Mouse (Mus musculus) midbrain, postnatal 0 days (tissue): ENCODE results near the gene Lhx4. TPM values are rescaled to one million over a fixed set of nuclear protein-coding genes. Genes with fewer than 3 reads are reported as not detected.

Experiments
- ATAC-seq: fragments of 200-750 bp; cut with Nextera tagmentation; 2 replicates; pipeline ENCODE4 v1.8.0; 2017; ENCODE audit warnings: moderate number of reproducible peaks, mild to moderate bottlenecking, moderate TSS enrichment, moderate library complexity; ENCODE audit not compliant: low FRiP score
- DNase-seq: peaks from one replicate; pipeline ENCODE4 v3.0.0-alpha.2; 2015; ENCODE audit warnings: low spot score
- H3K27ac ChIP-seq: fragments of 300-500 bp; sonication (generic); 2 replicates; pipeline ENCODE4 v1.5.1; 2014; ENCODE audit warnings: low read depth, mild to moderate bottlenecking, low read length, mixed read lengths
- H3K27me3 ChIP-seq: fragments of 300-500 bp; sonication (generic); 2 replicates; pipeline ENCODE4 v1.6.1; 2014; ENCODE audit warnings: low read length, control low read depth, mixed read lengths; ENCODE audit not compliant: insufficient read depth
- H3K36me3 ChIP-seq: fragments of 300-500 bp; sonication (generic); 2 replicates; pipeline ENCODE4 v1.6.1; 2014; ENCODE audit warnings: low read length, control low read depth, mixed read lengths; ENCODE audit not compliant: insufficient read depth
- H3K4me1 ChIP-seq: fragments of 300-500 bp; sonication (generic); 2 replicates; pipeline ENCODE4 v1.6.1; 2014; ENCODE audit warnings: mild to moderate bottlenecking, control low read depth, antibody characterized with exemption, low read length, mixed read lengths; ENCODE audit not compliant: insufficient read depth
- H3K4me2 ChIP-seq: fragments of 300-500 bp; sonication (generic); 2 replicates; pipeline ENCODE4 v1.6.1; 2014; ENCODE audit warnings: low read depth, mild to moderate bottlenecking, low read length, mixed read lengths; ENCODE audit not compliant: poor library complexity, severe bottlenecking
- H3K4me3 ChIP-seq: fragments of 300-500 bp; sonication (generic); 2 replicates; pipeline ENCODE4 v1.5.1; 2014; ENCODE audit warnings: low read depth, mild to moderate bottlenecking, low read length, moderate library complexity
- H3K9ac ChIP-seq: fragments of 300-500 bp; sonication (generic); replicated peaks from 2 replicates; pipeline ENCODE4 v1.6.1; 2014; ENCODE audit warnings: mild to moderate bottlenecking, low read length, moderate library complexity, mixed read lengths; ENCODE audit not compliant: poor library complexity, severe bottlenecking
- H3K9me3 ChIP-seq: fragments of 300-500 bp; sonication (generic); 2 replicates; pipeline ENCODE4 v1.6.1; 2016; ENCODE audit warnings: low read length, control low read depth
- CTCF ChIP-seq: IDR thresholded peaks from 2 replicates; pipeline ENCODE4 v1.5.1; 2016; ENCODE audit warnings: antibody characterized with exemption, mild to moderate bottlenecking
- WGBS: fragments of 180-500 bp; shearing (Covaris S2); extraction: QIAGEN DNeasy Blood & Tissue Kit; methylation state at CpG from one replicate; pipeline ENCODE4 v1.1.7; 2014; 5-methylcytosine and 5-hydroxymethylcytosine counted together
- polyA plus RNA-seq: library from polyadenylated mRNA; unstranded; fragments of >200 nt; fragmentation: Nextera tagmentation; extraction: Ambion mirVana; gene quantifications from 2 replicates; pipeline ENCODE4 v1.2.1, GENCODE M21; 2015
- total RNA-seq: library from RNA; depleted of rRNA; stranded (reverse); fragments of >200 nt; gene quantifications from 2 replicates; pipeline ENCODE4 v1.2.3, GENCODE M21; 2014

The Lhx4 gene
- total and polyA plus RNA-seq, 2 experiments from 2014 or later = 0.99 to 2.7 TPM

DNA sequence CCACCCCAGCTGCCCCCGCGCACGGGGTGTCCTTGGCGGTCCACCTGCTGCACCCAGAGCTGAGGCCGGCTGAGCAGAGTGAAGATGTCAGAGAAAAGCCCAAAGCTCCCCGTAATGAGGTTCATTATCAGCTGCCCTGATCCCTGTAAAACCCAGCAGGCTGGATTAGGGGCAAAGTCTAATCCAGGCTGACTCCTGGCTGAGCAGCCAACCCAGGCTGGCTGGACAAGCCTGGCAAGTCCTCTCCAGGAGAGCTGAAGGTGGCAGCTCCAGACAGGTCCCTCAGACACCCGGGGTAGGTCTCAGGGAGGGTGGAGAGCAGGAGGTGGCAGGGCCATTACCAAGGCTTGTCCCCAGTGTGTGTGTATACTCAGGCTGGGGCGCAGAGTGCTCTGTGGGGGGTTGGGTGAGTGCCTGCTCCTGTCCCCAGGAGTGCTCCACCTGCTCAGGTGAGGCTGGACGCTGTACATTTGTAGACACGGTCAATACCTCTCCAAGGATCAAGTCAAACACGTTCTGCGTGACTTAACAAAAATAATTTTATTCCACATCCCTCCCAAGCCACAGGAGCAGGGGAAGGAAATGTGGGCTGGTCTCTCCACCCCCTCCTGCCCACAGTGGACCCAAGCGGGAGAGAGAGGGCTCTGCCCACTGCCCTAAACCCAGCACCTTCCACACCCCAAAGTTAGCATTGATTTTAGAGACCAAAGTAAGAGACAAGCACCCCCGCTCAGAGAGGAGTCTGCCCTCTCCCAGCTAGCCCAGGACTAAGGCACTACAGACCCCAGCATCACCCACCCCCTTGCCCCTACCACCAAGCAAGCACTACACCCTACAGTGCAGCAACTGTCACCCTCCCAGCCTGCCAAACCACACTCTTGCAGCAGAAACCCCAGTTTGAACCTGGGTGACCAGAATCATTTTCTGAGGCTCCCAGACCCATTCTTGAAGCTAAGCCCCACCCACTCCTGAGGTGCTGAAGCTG is 26.4 kb upstream of the Lhx4 start:
- DNase-seq = no peak
- H3K9me3 ChIP-seq = peaks cover 5% of the 10 kb centered on the region; the same call in 1 of the 2 replicates
- peak overlapping the region; percentile 39; the same call in 1 of the 2 replicates for H3K9ac ChIP-seq
- no peak for ATAC-seq
- H3K27ac ChIP-seq = no peak overlapping the region
- H3K4me3 ChIP-seq = no peak overlapping the region
- no peak for TF ChIP-seq CTCF
- H3K36me3 ChIP-seq = peaks cover 35% of the 10 kb centered on the region
- WGBS = 51% methylated on average over 14 of the region's 14 CpGs
- H3K27me3 ChIP-seq = 0 out of 2 replicates have a peak, but pooled peaks cover 4% of the 10 kb centered on the region
- H3K4me1 ChIP-seq = no peaks in the 10 kb centered on the region
- no peak overlapping the region for H3K4me2 ChIP-seq

DNA sequence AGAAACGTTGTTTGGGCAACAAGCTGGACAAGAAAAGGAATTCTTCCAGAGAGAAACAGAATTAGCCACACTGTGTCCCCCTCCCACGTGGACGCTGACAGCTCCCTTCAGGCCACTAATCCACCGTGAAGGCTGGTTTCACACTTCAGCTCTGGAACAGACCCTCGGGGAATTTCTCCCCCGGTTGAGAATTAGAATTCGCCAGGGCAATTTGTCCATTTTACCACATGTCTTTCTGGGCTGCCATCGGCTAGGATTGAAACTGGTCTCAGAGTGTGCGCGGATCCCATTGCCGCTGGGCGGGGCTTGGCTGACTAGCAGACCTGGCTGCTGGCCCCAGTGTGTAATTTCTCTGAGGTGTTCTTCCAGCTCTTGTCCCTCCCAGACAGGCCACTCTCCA is 7.7 kb upstream of the Lhx4 start:
- Histone ChIP-seq H3K36me3 (no peaks in the 10 kb centered on the region), H3K27me3 (peaks cover 42% of the 10 kb centered on the region), H3K9me3 (no peaks in the 10 kb centered on the region), H3K4me2 (no peak overlapping the region), H3K9ac (no peak overlapping the region), H3K4me3 (no peak overlapping the region), H3K4me1 (no peaks in the 10 kb centered on the region), H3K27ac (no peak overlapping the region)
- no peak for TF ChIP-seq CTCF
- WGBS = 19% methylated on average over 12 of the region's 12 CpGs
- DNase-seq (peak; percentile 90), ATAC-seq (peak; percentile 47)

DNA sequence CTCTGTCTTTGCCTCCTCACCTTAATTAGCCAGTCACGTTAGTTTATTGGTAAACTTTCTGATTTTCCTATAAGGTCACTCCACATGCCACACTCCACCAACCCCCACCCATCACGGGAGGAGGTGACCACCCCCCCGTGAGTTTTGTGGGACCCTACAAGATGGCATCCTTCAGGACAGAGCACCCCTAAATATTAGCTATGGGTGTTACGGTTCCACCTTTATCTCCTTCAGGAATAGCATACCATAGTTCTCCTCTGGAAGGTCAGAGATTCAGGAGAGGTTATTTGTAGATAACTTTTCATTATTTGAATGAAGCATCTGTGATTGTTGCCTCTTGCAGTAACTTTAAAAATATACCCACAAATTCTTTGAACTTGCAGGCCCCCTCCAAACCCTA is 7.2 kb upstream of the Lhx4 start:
- no peak overlapping the region for H3K27ac ChIP-seq
- TF ChIP-seq CTCF = no peak
- no peak for ATAC-seq
- no peaks in the 10 kb centered on the region for H3K36me3 ChIP-seq
- no peaks in the 10 kb centered on the region for H3K9me3 ChIP-seq
- H3K9ac ChIP-seq = no peak overlapping the region
- WGBS = 34% methylated on average over 4 of the region's 4 CpGs
- no peak overlapping the region for H3K4me3 ChIP-seq
- no peaks in the 10 kb centered on the region for H3K4me1 ChIP-seq
- H3K4me2 ChIP-seq = no peak overlapping the region
- H3K27me3 ChIP-seq = peaks cover 46% of the 10 kb centered on the region
- no peak for DNase-seq

DNA sequence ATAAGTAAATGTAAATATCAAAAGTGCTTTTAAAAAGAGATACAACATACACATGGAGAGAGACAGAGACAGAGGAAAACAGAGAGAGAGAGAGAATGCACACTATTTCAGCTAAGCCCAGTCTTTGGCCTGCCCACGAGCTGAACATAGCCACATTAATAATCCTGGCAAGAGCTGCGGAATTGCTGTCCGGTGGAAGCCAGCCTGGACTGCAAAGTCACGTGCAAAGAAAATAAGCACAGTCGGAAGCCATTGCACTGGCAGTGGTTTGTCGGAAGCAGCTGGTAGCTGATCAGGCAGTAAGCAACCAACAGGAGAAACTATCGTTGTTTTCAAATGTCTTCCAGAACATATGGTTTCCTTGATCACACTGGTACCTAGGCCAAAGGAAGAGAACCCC is 6.1 kb upstream of the Lhx4 start:
- Histone ChIP-seq H3K4me2 (no peak overlapping the region), H3K27me3 (peaks cover 50% of the 10 kb centered on the region), H3K4me1 (no peaks in the 10 kb centered on the region), H3K9ac (no peak overlapping the region), H3K4me3 (no peak overlapping the region), H3K9me3 (no peaks in the 10 kb centered on the region), H3K27ac (no peak overlapping the region), H3K36me3 (no peaks in the 10 kb centered on the region)
- no peak for TF ChIP-seq CTCF
- ATAC-seq (no peak), DNase-seq (peak; percentile 61)
- 58% methylated on average over 7 of the region's 7 CpGs for WGBS

DNA sequence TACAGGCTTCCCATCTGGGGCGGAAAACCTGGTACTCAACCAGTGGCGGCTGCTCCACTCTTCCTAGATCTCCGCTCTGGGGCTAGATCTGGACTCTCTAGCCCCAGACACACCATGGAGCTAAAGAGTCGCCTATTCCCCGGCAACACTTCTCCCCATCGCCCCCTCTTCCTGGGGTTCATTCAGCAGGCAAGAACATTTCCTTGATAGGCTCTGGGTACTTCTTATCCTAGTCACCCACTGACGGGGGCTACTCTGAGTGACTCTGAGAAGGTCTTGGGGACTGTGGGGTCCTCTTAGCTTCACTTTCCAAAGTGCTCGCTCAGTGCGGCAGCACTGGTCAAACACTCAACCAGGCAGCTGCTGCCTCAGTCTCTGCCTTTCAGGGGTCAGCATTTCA is 1.9 kb upstream of the Lhx4 start:
- Histone ChIP-seq H3K9ac (no peak overlapping the region), H3K9me3 (no peaks in the 10 kb centered on the region), H3K4me2 (no peak overlapping the region), H3K4me3 (no peak overlapping the region), H3K27me3 (peaks cover 62% of the 10 kb centered on the region), H3K27ac (no peak overlapping the region), H3K36me3 (no peaks in the 10 kb centered on the region), H3K4me1 (no peaks in the 10 kb centered on the region)
- TF ChIP-seq CTCF = no peak
- ATAC-seq (no peak), DNase-seq (no peak)
- 70% methylated on average over 9 of the region's 9 CpGs for WGBS

DNA sequence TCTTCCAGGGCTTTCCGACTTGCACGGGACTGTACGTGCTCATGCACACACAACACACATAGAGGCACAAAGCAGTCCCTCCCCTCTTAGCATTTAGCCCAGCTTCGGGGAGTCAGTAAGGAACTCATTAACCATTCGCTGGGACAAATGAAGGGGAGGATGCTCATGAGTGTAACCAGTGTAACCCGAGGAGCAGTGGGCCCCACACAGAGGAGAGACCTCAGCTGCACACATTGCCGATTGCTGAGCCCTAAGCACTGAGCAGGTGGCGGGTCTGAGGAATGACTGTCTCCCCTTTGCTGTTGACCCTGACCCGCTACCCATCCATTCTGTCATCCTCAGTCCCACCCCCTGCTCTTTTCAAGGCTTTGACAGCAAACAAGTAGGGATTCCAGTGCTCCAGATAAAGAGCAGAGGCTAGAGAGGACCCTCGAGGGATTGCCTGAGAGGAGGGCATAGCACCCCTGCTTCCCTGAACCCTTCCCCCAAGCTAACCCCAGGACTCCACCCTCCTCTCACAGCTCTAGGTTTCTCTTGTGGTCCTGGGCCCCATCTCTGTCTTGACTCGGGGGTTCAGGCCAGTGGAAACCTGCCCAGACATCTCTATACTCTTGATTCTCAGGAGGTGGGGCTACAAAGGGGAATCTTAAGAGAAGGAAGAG is 836 bp downstream of the Lhx4 start:
- Histone ChIP-seq H3K27me3 (peaks cover 89% of the 10 kb centered on the region), H3K4me3 (no peak overlapping the region), H3K36me3 (no peaks in the 10 kb centered on the region), H3K9ac (no peak overlapping the region), H3K4me2 (no peak overlapping the region), H3K9me3 (no peaks in the 10 kb centered on the region), H3K4me1 (no peaks in the 10 kb centered on the region), H3K27ac (no peak overlapping the region)
- ATAC-seq (no peak), DNase-seq (no peak)
- 13% methylated on average over 11 of the region's 11 CpGs for WGBS
- TF ChIP-seq CTCF = no peak
